Mouse (Mus musculus): ENCODE results near the gene Lhfpl2.

Lhfpl2 gene

GRCm38 (mm10) chr13:94223609-94224008, 166.0 kb downstream of the Lhfpl2 start:
- DNase-seq (ENCODE audit: low spot score) = no peak

GRCm38 (mm10) chr13:94224717-94225705, 167.4 kb downstream of the Lhfpl2 start:
- DNase-seq (ENCODE audit: low spot score) = no peak

GRCm38 (mm10) chr13:94231871-94232270, 174.3 kb downstream of the Lhfpl2 start:
- no peak for DNase-seq (ENCODE audit: low spot score)

GRCm38 (mm10) chr13:94239488-94239887, 181.9 kb downstream of the Lhfpl2 start:
- DNase-seq (ENCODE audit: low spot score) = no peak

GRCm38 (mm10) chr13:94240111-94240510, 182.5 kb downstream of the Lhfpl2 start:
- no peak for DNase-seq (ENCODE audit: low spot score)

- DNase-seq (ENCODE audit: low spot score) = no peak
These were observed 183.3 kb downstream of the Lhfpl2 start for GRCm38 (mm10) chr13:94240873-94241272.

GRCm38 (mm10) chr13:94241892-94242524, 184.4 kb downstream of the Lhfpl2 start:
- no peak for DNase-seq (ENCODE audit: low spot score)

GRCm38 (mm10) chr13:94242897-94243296, 185.3 kb downstream of the Lhfpl2 start:
- no peak for DNase-seq (ENCODE audit: low spot score)
